Mouse (Mus musculus): ENCODE measurements around the gene Cdh4. TPM values are rescaled to one million over a fixed set of nuclear protein-coding genes. Genes with fewer than 3 reads are reported as not detected.

Gene Cdh4
- polyA plus RNA-seq, 1 experiment from 2014 or later = 43.0 TPM

- H3K27ac ChIP-seq (ENCODE audit: low read depth, low read length) = no peak overlapping the region
- H3K9ac ChIP-seq (ENCODE audit: low read depth, low read length) = no peak overlapping the region
- no peak for ATAC-seq
- H3K9me3 ChIP-seq (ENCODE audit: control insufficient read depth, low read length) = no peaks in the 10 kb centered on the region
- H3K36me3 ChIP-seq (ENCODE audit: control insufficient read depth, insufficient read depth, low read length) = no peaks in the 10 kb centered on the region
- 76% methylated on average over 3 of the region's 3 CpGs for WGBS
- no peak overlapping the region for H3K4me3 ChIP-seq (ENCODE audit: low read length)
- H3K4me2 ChIP-seq (ENCODE audit: low read length) = no peak overlapping the region
- no peaks in the 10 kb centered on the region for H3K4me1 ChIP-seq (ENCODE audit: control insufficient read depth, insufficient read depth, low read depth, low read length)
- H3K27me3 ChIP-seq (replicated peaks; ENCODE audit: control insufficient read depth, insufficient read depth, low read length) = no peaks in the 10 kb centered on the region
Observed at GRCm38 (mm10) chr2:179425602-179426001, 16.6 kb upstream of the Cdh4 start.

- Histone ChIP-seq H3K4me3 (ENCODE audit: low read length) (no peak overlapping the region), H3K9ac (ENCODE audit: low read depth, low read length) (no peak overlapping the region), H3K27me3 (replicated peaks; ENCODE audit: control insufficient read depth, insufficient read depth, low read length) (no peaks in the 10 kb centered on the region), H3K4me1 (ENCODE audit: control insufficient read depth, insufficient read depth, low read depth, low read length) (no peaks in the 10 kb centered on the region), H3K9me3 (ENCODE audit: control insufficient read depth, low read length) (no peaks in the 10 kb centered on the region), H3K4me2 (ENCODE audit: low read length) (no peak overlapping the region), H3K27ac (ENCODE audit: low read depth, low read length) (no peak overlapping the region), H3K36me3 (ENCODE audit: control insufficient read depth, insufficient read depth, low read length) (no peaks in the 10 kb centered on the region)
- WGBS = 46% methylated on average over 3 of the region's 3 CpGs
- no peak for ATAC-seq
Observed at GRCm38 (mm10) chr2:179428889-179429288, 13.3 kb upstream of the Cdh4 start.

- no peak for ATAC-seq
- H3K36me3 ChIP-seq (ENCODE audit: control insufficient read depth, insufficient read depth, low read length) = no peaks in the 10 kb centered on the region
- H3K27ac ChIP-seq (ENCODE audit: low read depth, low read length) = no peak overlapping the region
- H3K4me1 ChIP-seq (ENCODE audit: control insufficient read depth, insufficient read depth, low read depth, low read length) = peaks cover 26% of the 10 kb centered on the region
- 23% methylated on average over 9 of the region's 9 CpGs for WGBS
- H3K9ac ChIP-seq (ENCODE audit: low read depth, low read length) = no peak overlapping the region
- no peak overlapping the region for H3K4me3 ChIP-seq (ENCODE audit: low read length)
- no peaks in the 10 kb centered on the region for H3K9me3 ChIP-seq (ENCODE audit: control insufficient read depth, low read length)
- H3K4me2 ChIP-seq (ENCODE audit: low read length) = no peak overlapping the region
- peaks cover 4% of the 10 kb centered on the region for H3K27me3 ChIP-seq (replicated peaks; ENCODE audit: control insufficient read depth, insufficient read depth, low read length)
Observed at GRCm38 (mm10) chr2:179440161-179440560, 2.1 kb upstream of the Cdh4 start.

- no peak overlapping the region for H3K4me3 ChIP-seq (ENCODE audit: low read length)
- no peak overlapping the region for H3K9ac ChIP-seq (ENCODE audit: low read depth, low read length)
- no peak overlapping the region for H3K27ac ChIP-seq (ENCODE audit: low read depth, low read length)
- ATAC-seq = no peak
- no peak overlapping the region for H3K4me2 ChIP-seq (ENCODE audit: low read length)
- H3K4me1 ChIP-seq (ENCODE audit: control insufficient read depth, insufficient read depth, low read depth, low read length) = peaks cover 27% of the 10 kb centered on the region
- peaks cover 4% of the 10 kb centered on the region for H3K27me3 ChIP-seq (replicated peaks; ENCODE audit: control insufficient read depth, insufficient read depth, low read length)
- WGBS = 60% methylated on average over 3 of the region's 3 CpGs
- no peaks in the 10 kb centered on the region for H3K9me3 ChIP-seq (ENCODE audit: control insufficient read depth, low read length)
- no peaks in the 10 kb centered on the region for H3K36me3 ChIP-seq (ENCODE audit: control insufficient read depth, insufficient read depth, low read length)
Observed at GRCm38 (mm10) chr2:179441086-179441485, 1.1 kb upstream of the Cdh4 start.

- Histone ChIP-seq H3K27me3 (replicated peaks; ENCODE audit: control insufficient read depth, insufficient read depth, low read length) (peaks cover 4% of the 10 kb centered on the region), H3K4me2 (ENCODE audit: low read length) (peak overlapping the region; percentile 94), H3K27ac (ENCODE audit: low read depth, low read length) (peak overlapping the region; percentile 89), H3K4me3 (ENCODE audit: low read length) (peak overlapping the region; percentile 83), H3K9me3 (ENCODE audit: control insufficient read depth, low read length) (no peaks in the 10 kb centered on the region), H3K4me1 (ENCODE audit: control insufficient read depth, insufficient read depth, low read depth, low read length) (peaks cover 27% of the 10 kb centered on the region), H3K9ac (ENCODE audit: low read depth, low read length) (peak overlapping the region; percentile 83; the same call in 1 of the 2 replicates), H3K36me3 (ENCODE audit: control insufficient read depth, insufficient read depth, low read length) (no peaks in the 10 kb centered on the region)
- ATAC-seq = peak; percentile 51
- 3% methylated on average over 8 of the region's 8 CpGs for WGBS
Observed at GRCm38 (mm10) chr2:179441717-179442116, 514 bp upstream of the Cdh4 start.

- peaks cover 4% of the 10 kb centered on the region for H3K27me3 ChIP-seq (replicated peaks; ENCODE audit: control insufficient read depth, insufficient read depth, low read length)
- WGBS = 0% methylated on average over 77 of the region's 95 CpGs
- H3K4me2 ChIP-seq (ENCODE audit: low read length) = peak overlapping the region; percentile 94
- peak overlapping the region; percentile 89 for H3K27ac ChIP-seq (ENCODE audit: low read depth, low read length)
- ATAC-seq = peak; percentile 66
- no peaks in the 10 kb centered on the region for H3K9me3 ChIP-seq (ENCODE audit: control insufficient read depth, low read length)
- H3K36me3 ChIP-seq (ENCODE audit: control insufficient read depth, insufficient read depth, low read length) = no peaks in the 10 kb centered on the region
- H3K9ac ChIP-seq (ENCODE audit: low read depth, low read length) = peak overlapping the region; percentile 83
- H3K4me1 ChIP-seq (ENCODE audit: control insufficient read depth, insufficient read depth, low read depth, low read length) = peaks cover 27% of the 10 kb centered on the region
- H3K4me3 ChIP-seq (ENCODE audit: low read length) = peak overlapping the region; percentile 83
Observed at GRCm38 (mm10) chr2:179442541-179443225, 452 bp downstream of the Cdh4 start.

GRCm38 (mm10) chr2:179443226-179443815, 1.1 kb downstream of the Cdh4 start:
- Histone ChIP-seq H3K4me2 (ENCODE audit: low read length) (peak overlapping the region; percentile 94), H3K4me1 (ENCODE audit: control insufficient read depth, insufficient read depth, low read depth, low read length) (peaks cover 27% of the 10 kb centered on the region), H3K9ac (ENCODE audit: low read depth, low read length) (peak overlapping the region; percentile 83), H3K27ac (ENCODE audit: low read depth, low read length) (peak overlapping the region; percentile 89), H3K36me3 (ENCODE audit: control insufficient read depth, insufficient read depth, low read length) (no peaks in the 10 kb centered on the region), H3K4me3 (ENCODE audit: low read length) (peak overlapping the region; percentile 83), H3K27me3 (replicated peaks; ENCODE audit: control insufficient read depth, insufficient read depth, low read length) (peaks cover 4% of the 10 kb centered on the region), H3K9me3 (ENCODE audit: control insufficient read depth, low read length) (no peaks in the 10 kb centered on the region)
- WGBS = under 1% methylated on average over 51 of the region's 51 CpGs
- ATAC-seq = no peak

GRCm38 (mm10) chr2:179443959-179444358, 1.7 kb downstream of the Cdh4 start:
- Histone ChIP-seq H3K27ac (ENCODE audit: low read depth, low read length) (no peak overlapping the region), H3K27me3 (replicated peaks; ENCODE audit: control insufficient read depth, insufficient read depth, low read length) (peaks cover 4% of the 10 kb centered on the region), H3K9me3 (ENCODE audit: control insufficient read depth, low read length) (no peaks in the 10 kb centered on the region), H3K36me3 (ENCODE audit: control insufficient read depth, insufficient read depth, low read length) (no peaks in the 10 kb centered on the region), H3K4me1 (ENCODE audit: control insufficient read depth, insufficient read depth, low read depth, low read length) (peaks cover 27% of the 10 kb centered on the region), H3K9ac (ENCODE audit: low read depth, low read length) (peak overlapping the region; percentile 83), H3K4me3 (ENCODE audit: low read length) (peak overlapping the region; percentile 83), H3K4me2 (ENCODE audit: low read length) (peak overlapping the region; percentile 94)
- 15% methylated on average over 4 of the region's 11 CpGs for WGBS
- no peak for ATAC-seq

- 93% methylated on average over 4 of the region's 4 CpGs for WGBS
- Histone ChIP-seq H3K27me3 (replicated peaks; ENCODE audit: control insufficient read depth, insufficient read depth, low read length) (no peaks in the 10 kb centered on the region; the same call in 1 of the 2 replicates), H3K4me1 (ENCODE audit: control insufficient read depth, insufficient read depth, low read depth, low read length) (peaks cover 12% of the 10 kb centered on the region), H3K27ac (ENCODE audit: low read depth, low read length) (no peak overlapping the region), H3K36me3 (ENCODE audit: control insufficient read depth, insufficient read depth, low read length) (no peaks in the 10 kb centered on the region), H3K4me2 (ENCODE audit: low read length) (no peak overlapping the region), H3K9me3 (ENCODE audit: control insufficient read depth, low read length) (peaks cover 2% of the 10 kb centered on the region; the same call in 1 of the 2 replicates), H3K4me3 (ENCODE audit: low read length) (no peak overlapping the region), H3K9ac (ENCODE audit: low read depth, low read length) (no peak overlapping the region)
- ATAC-seq = no peak
Observed at GRCm38 (mm10) chr2:179448256-179448655, 6.0 kb downstream of the Cdh4 start.
